Mouse (Mus musculus) bone marrow macrophage, adult 2 months (primary cell): ENCODE data around the gene Cartpt.

Source experiments
- CTCF ChIP-seq: IDR thresholded peaks from 2 replicates; pipeline ENCODE4 v1.5.1; 2012; ENCODE audit warnings: low read depth, mild to moderate bottlenecking, low read length, moderate library complexity
- POLR2A ChIP-seq: IDR thresholded peaks from 2 replicates; pipeline ENCODE4 v1.6.1; 2012; ENCODE audit warnings: mild to moderate bottlenecking, low read depth, low read length, borderline replicate concordance

GRCm38 (mm10) chr13:99857879-99858278, 43.0 kb downstream of the Cartpt start:
- TF ChIP-seq CTCF (no peak), POLR2A (no peak)
